Mouse (Mus musculus) kidney, adult 2 months (tissue): Measurements from ENCODE around the gene Hnrnpll. TPM values are rescaled to one million over a fixed set of nuclear protein-coding genes. Genes with fewer than 3 reads are reported as not detected.
A peak's percentile ranks its signal among the peaks of the same experiment; 100 is the strongest.

ENCODE experiments used
- DNase-seq: peaks from one replicate; pipeline ENCODE4 v3.0.0; 2021
- H3K27ac ChIP-seq: fragments of 200-500 bp; 2 replicates; pipeline ENCODE4 v1.5.1; 2012; ENCODE audit warnings: low read depth, low read length, control low read depth, inconsistent platforms; ENCODE audit not compliant: insufficient read depth
- H3K27me3 ChIP-seq: fragments of 200-500 bp; replicated peaks from 2 replicates; pipeline ENCODE4 v1.6.1; 2012; ENCODE audit warnings: mild to moderate bottlenecking, moderate library complexity, low read length, inconsistent platforms; ENCODE audit not compliant: control insufficient read depth, insufficient read depth
- H3K36me3 ChIP-seq: fragments of 200-500 bp; 2 replicates; pipeline ENCODE4 v1.6.1; 2012; ENCODE audit warnings: mild to moderate bottlenecking, moderate library complexity, low read length, inconsistent platforms; ENCODE audit not compliant: control insufficient read depth, insufficient read depth
- H3K4me1 ChIP-seq: fragments of 200-500 bp; 2 replicates; pipeline ENCODE4 v1.6.1; 2011; ENCODE audit warnings: low read length; ENCODE audit not compliant: control insufficient read depth, insufficient read depth
- H3K4me3 ChIP-seq: fragments of 200-500 bp; 2 replicates; pipeline ENCODE4 v1.5.1; 2011; ENCODE audit warnings: mild to moderate bottlenecking, low read depth, low read length, control low read depth; ENCODE audit not compliant: insufficient read depth
- CTCF ChIP-seq: fragments of 200-500 bp; conservative IDR thresholded peaks from 2 replicates; pipeline ENCODE4 v1.5.1; 2011; ENCODE audit warnings: low read depth, mild to moderate bottlenecking, control low read depth, low read length, moderate library complexity, mixed read lengths; ENCODE audit not compliant: insufficient read depth, insufficient read length
- POLR2A ChIP-seq: fragments of 200-500 bp; IDR thresholded peaks from one replicate; pipeline ENCODE4 v1.6.1; 2011; ENCODE audit warnings: low read depth, low read length, control low read depth
- WGBS: fragments of 180-500 bp; shearing (Covaris S2); methylation state at CpG from one replicate; pipeline ENCODE4 v1.1.7; 2018; 5-methylcytosine and 5-hydroxymethylcytosine counted together
- polyA plus RNA-seq: library from polyadenylated mRNA; depleted of rRNA; stranded (reverse); fragments of >200 nt; gene quantifications from 2 replicates; pipeline ENCODE4 v1.2.3, GENCODE M21; 2012

Hnrnpll gene
- polyA plus RNA-seq, 1 experiment, result 13.1 TPM

GRCm38 (mm10) chr17:79998986-79999385, 63.1 kb downstream of the Hnrnpll start:
- Histone ChIP-seq H3K27ac (no peak overlapping the region), H3K4me1 (no peaks in the 10 kb centered on the region), H3K36me3 (no peaks in the 10 kb centered on the region), H3K4me3 (no peak overlapping the region), H3K27me3 (no peaks in the 10 kb centered on the region)
- 63% methylated on average over 5 of the region's 5 CpGs for WGBS
- DNase-seq, result no peak
- TF ChIP-seq CTCF (no peak; the same call in 1 of the 2 replicates), POLR2A (no peak)

GRCm38 (mm10) chr17:79995091-79995691, 66.9 kb downstream of the Hnrnpll start:
- Histone ChIP-seq H3K4me1 (no peaks in the 10 kb centered on the region), H3K36me3 (no peaks in the 10 kb centered on the region), H3K27me3 (no peaks in the 10 kb centered on the region), H3K27ac (no peak overlapping the region), H3K4me3 (no peak overlapping the region)
- 89% methylated on average over 3 of the region's 3 CpGs for WGBS
- TF ChIP-seq POLR2A (no peak), CTCF (no peak)
- no peak for DNase-seq

DNA sequence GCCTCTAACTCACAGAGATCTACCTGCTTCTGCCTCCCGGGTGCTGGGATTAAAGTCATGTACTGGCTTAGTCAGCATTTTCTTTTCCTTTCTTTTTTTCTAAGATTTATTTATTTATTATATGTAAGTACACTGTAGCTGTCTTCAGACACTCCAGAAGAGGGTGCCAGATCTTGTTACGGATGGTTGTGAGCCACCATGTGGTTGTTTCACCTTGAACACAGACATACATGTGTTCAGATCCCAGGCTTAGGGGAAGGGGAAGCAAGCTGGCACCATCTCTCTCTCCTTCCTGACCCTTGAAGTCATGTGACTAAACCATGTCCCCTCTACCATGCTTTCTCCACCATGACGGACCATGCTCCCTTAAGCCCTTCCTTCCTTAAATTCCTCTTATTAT, 70.0 kb downstream of the Hnrnpll start:
- 92% methylated on average over 3 of the region's 3 CpGs for WGBS
- H3K36me3 ChIP-seq, result no peaks in the 10 kb centered on the region
- H3K4me1 ChIP-seq, result no peaks in the 10 kb centered on the region
- DNase-seq, result no peak
- H3K27me3 ChIP-seq, result no peaks in the 10 kb centered on the region
- H3K4me3 ChIP-seq, result no peak overlapping the region
- TF ChIP-seq POLR2A (no peak), CTCF (no peak)
- no peak overlapping the region for H3K27ac ChIP-seq

- WGBS, result 39% methylated on average over 12 of the region's 12 CpGs
- H3K4me1 ChIP-seq, result no peaks in the 10 kb centered on the region
- TF ChIP-seq POLR2A (no peak), CTCF (no peak)
- DNase-seq, result peak; percentile 43
- no peaks in the 10 kb centered on the region for H3K27me3 ChIP-seq
- no peaks in the 10 kb centered on the region for H3K36me3 ChIP-seq
- no peak overlapping the region for H3K4me3 ChIP-seq
- no peak overlapping the region for H3K27ac ChIP-seq
These were observed 70.8 kb downstream of the Hnrnpll start for GRCm38 (mm10) chr17:79991166-79991958.

DNA sequence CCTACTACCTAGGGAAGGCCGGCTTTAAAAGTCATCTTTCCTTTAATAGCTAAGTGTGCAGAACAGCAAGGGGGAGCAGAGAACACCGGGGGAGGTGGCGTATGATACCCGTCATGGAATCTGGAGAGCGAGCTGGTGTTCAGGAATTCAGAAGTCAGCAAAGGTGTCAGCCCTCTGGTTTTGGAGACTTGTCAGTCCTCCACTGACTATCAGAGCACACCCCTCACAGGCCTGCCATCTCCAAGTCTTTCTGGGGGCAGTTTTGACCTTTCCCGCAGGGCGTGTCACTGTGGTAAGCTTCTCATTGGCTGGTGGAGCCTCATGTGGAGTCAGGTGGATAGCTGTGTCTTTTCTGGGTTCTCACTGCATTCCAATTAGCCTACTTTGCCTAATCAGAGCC, 72.0 kb downstream of the Hnrnpll start:
- H3K4me3 ChIP-seq, result no peak overlapping the region
- no peaks in the 10 kb centered on the region for H3K4me1 ChIP-seq
- no peaks in the 10 kb centered on the region for H3K36me3 ChIP-seq
- H3K27ac ChIP-seq, result no peak overlapping the region
- TF ChIP-seq POLR2A (no peak), CTCF (no peak)
- no peak for DNase-seq
- WGBS, result 85% methylated on average over 7 of the region's 7 CpGs
- no peaks in the 10 kb centered on the region for H3K27me3 ChIP-seq

DNA sequence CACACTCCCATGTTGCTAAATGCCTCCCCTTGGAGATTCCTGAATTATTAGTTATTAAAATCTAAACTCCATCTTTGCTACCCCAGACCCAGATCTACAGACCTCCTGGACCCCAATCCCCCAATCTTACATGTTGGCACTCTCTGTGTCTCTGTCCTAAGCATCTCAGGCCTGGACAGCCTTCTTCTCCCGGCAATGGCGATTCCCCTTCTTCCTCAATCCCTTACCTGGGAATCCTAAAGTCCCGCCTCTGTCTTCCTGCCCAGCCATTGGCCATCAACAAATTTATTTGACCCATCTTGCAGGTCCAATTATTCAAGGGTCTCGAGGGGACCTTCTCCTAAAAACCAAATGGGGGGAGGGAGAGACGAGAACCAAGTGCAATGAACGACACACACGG, 77.7 kb downstream of the Hnrnpll start:
- no peak for DNase-seq
- no peak overlapping the region for H3K4me3 ChIP-seq
- no peak overlapping the region for H3K27ac ChIP-seq
- 97% methylated on average over 7 of the region's 7 CpGs for WGBS
- H3K27me3 ChIP-seq, result no peaks in the 10 kb centered on the region
- no peaks in the 10 kb centered on the region for H3K4me1 ChIP-seq
- TF ChIP-seq CTCF, result no peak
- no peak for TF ChIP-seq POLR2A
- H3K36me3 ChIP-seq, result no peaks in the 10 kb centered on the region

GRCm38 (mm10) chr17:79982955-79983529, 79.1 kb downstream of the Hnrnpll start:
- TF ChIP-seq POLR2A, result no peak
- TF ChIP-seq CTCF, result no peak
- DNase-seq, result no peak
- Histone ChIP-seq H3K4me1 (no peaks in the 10 kb centered on the region), H3K4me3 (no peak overlapping the region), H3K27ac (no peak overlapping the region), H3K36me3 (no peaks in the 10 kb centered on the region), H3K27me3 (no peaks in the 10 kb centered on the region)
- WGBS, result 39% methylated on average over 8 of the region's 8 CpGs
